In genomic region chr2:32821041-32821802, GRCm38 (mm10) we compare ENCODE assay signal across 8 mouse cellular contexts. TPM values are rescaled to one million over a fixed set of nuclear protein-coding genes. Genes with fewer than 3 reads are reported as not detected.
DNase-seq lines count a peak whose midpoint lies in the region; ATAC-seq and TF ChIP-seq lines count a peak whose summit lies in the region.
"Had no signal": no experiment of that assay in that cellular context is flagged by ENCODE, and none has a peak within 500 bp of the region (broad histone marks: within the 10 kb centered on the region; RNA-seq: fewer than 3 reads in every experiment).

No protein-coding gene starts in this region.

- no peaks in the 10 kb centered on the region for H3K9me3 ChIP-seq in hindbrain, embryonic 11.5 days (ENCODE audit: control insufficient read depth, low read length)
- no peaks in the 10 kb centered on the region for H3K9me3 ChIP-seq in hindbrain, embryonic 12.5 days (replicated peaks)
- H3K9me3 ChIP-seq in ES-Bruce4 (replicated peaks; ENCODE audit: control insufficient read depth, insufficient read depth, low read length, poor library complexity, severe bottlenecking) = no peaks in the 10 kb centered on the region

- no peaks in the 10 kb centered on the region for H3K27me3 ChIP-seq in hindbrain, embryonic 11.5 days (ENCODE audit: control insufficient read depth, insufficient read depth, low read length)
- H3K27me3 ChIP-seq in hindbrain, embryonic 12.5 days = no peaks in the 10 kb centered on the region
- H3K27me3 ChIP-seq in ES-Bruce4 (ENCODE audit: control insufficient read depth, insufficient read depth, low read length, poor library complexity, severe bottlenecking) = no peaks in the 10 kb centered on the region

- H3K4me2 ChIP-seq in hindbrain, embryonic 11.5 days (replicated peaks; ENCODE audit: low read depth, low read length) = no peak overlapping the region
- H3K4me2 ChIP-seq in hindbrain, embryonic 12.5 days (replicated peaks) = no peak overlapping the region

- H3K4me3 ChIP-seq in hindbrain, embryonic 11.5 days (ENCODE audit: low read depth, low read length) = no peak overlapping the region
- H3K4me3 ChIP-seq in hindbrain, embryonic 12.5 days = no peak overlapping the region
- no peak overlapping the region for H3K4me3 ChIP-seq in ES-Bruce4 (ENCODE audit: low read depth, low read length)

- H3K36me3 ChIP-seq in hindbrain, embryonic 11.5 days (ENCODE audit: control insufficient read depth, insufficient read depth, low read length) = no peaks in the 10 kb centered on the region
- H3K36me3 ChIP-seq in hindbrain, embryonic 12.5 days = peaks cover 23% of the 10 kb centered on the region
- H3K36me3 ChIP-seq in ES-Bruce4 (ENCODE audit: control insufficient read depth, insufficient read depth, low read length, poor library complexity, severe bottlenecking) = no peaks in the 10 kb centered on the region

- H3K9ac ChIP-seq in hindbrain, embryonic 11.5 days (ENCODE audit: low read depth, low read length) = no peak overlapping the region
- no peak overlapping the region for H3K9ac ChIP-seq in hindbrain, embryonic 12.5 days
- H3K9ac ChIP-seq in ES-Bruce4 (ENCODE audit: low read depth, poor library complexity, severe bottlenecking) = no peak overlapping the region

- DNase-seq in hindbrain, embryonic 11.5 days (ENCODE audit: low spot score) = peak; percentile 51
- peak; percentile 45 for DNase-seq in adrenal gland, postnatal 25 days
- DNase-seq in kidney, postnatal 10 days = peak; percentile 66
- peak; percentile 32 for DNase-seq in mesoderm, embryonic 11.5 days (ENCODE audit: low read depth, low spot score)
- no peak for DNase-seq in yolk sac, embryonic 10.5 days (ENCODE audit: low spot score)

- TF ChIP-seq EP300 in ES-Bruce4 (IDR thresholded peaks at IDR 0.05; ENCODE audit: insufficient read depth, low read depth, low read length) = no peak

- ATAC-seq in hindbrain, embryonic 11.5 days (ENCODE audit: low FRiP score) = no peak
- no peak for ATAC-seq in hindbrain, embryonic 12.5 days (ENCODE audit: low FRiP score)

- no peak overlapping the region for H3K27ac ChIP-seq in hindbrain, embryonic 11.5 days (ENCODE audit: low read depth, low read length)
- no peak overlapping the region for H3K27ac ChIP-seq in hindbrain, embryonic 12.5 days
- no peak overlapping the region for H3K27ac ChIP-seq in ES-Bruce4 (ENCODE audit: insufficient read depth, low read length)

- WGBS in hindbrain, embryonic 11.5 days = 71% methylated on average over 11 of the region's 11 CpGs
- WGBS in hindbrain, embryonic 12.5 days = 68% methylated on average over 11 of the region's 11 CpGs

- no peak for TF ChIP-seq POLR2A in ES-Bruce4 (IDR thresholded peaks at IDR 0.05; ENCODE audit: insufficient read depth, low read length)

- H3K4me1 ChIP-seq in hindbrain, embryonic 11.5 days (replicated peaks; ENCODE audit: control insufficient read depth, insufficient read depth, low read length) = peaks cover 5% of the 10 kb centered on the region
- H3K4me1 ChIP-seq in hindbrain, embryonic 12.5 days = peaks cover 23% of the 10 kb centered on the region
- H3K4me1 ChIP-seq in ES-Bruce4 (ENCODE audit: control insufficient read depth, insufficient read depth, low read length) = no peaks in the 10 kb centered on the region

- peak; percentile 40 for TF ChIP-seq CTCF in ES-Bruce4 (IDR thresholded peaks at IDR 0.05; ENCODE audit: low read depth, low read length)

RNA-seq across cellular contexts. Expression of gene Stxbp1, which starts 25.8 kb away (rescaled TPM):
- polyA plus RNA-seq in hindbrain, embryonic 11.5 days (2014; fragmentation: Nextera tagmentation; extraction: Ambion mirVana) = 62.8 and 64.7 TPM in 2 replicates
- 102 and 105 TPM in 2 replicates for polyA plus RNA-seq in hindbrain, embryonic 12.5 days (2016; fragmentation: Nextera tagmentation; extraction: Ambion mirVana)
- polyA plus RNA-seq in ES-Bruce4 (2011; ENCODE audit: insufficient read depth, insufficient read length, low read depth, missing spikeins) = 21.1 and 22.0 TPM in 2 replicates
- total RNA-seq in adrenal gland, postnatal 25 days (2021) = 15.6 and 22.2 TPM in 2 replicates

RNA-seq across cellular contexts. Expression of gene Cfap157, which starts 37.0 kb away (rescaled TPM):
- polyA plus RNA-seq in hindbrain, embryonic 11.5 days (2014; fragmentation: Nextera tagmentation; extraction: Ambion mirVana) = 0.80 and 0.98 TPM in 2 replicates
- 0.85 and 1.5 TPM in 2 replicates for polyA plus RNA-seq in hindbrain, embryonic 12.5 days (2016; fragmentation: Nextera tagmentation; extraction: Ambion mirVana)
- not detected in 2 replicates for polyA plus RNA-seq in ES-Bruce4 (2011; ENCODE audit: insufficient read depth, insufficient read length, low read depth, missing spikeins)
- not detected in 2 replicates for total RNA-seq in adrenal gland, postnatal 25 days (2021)
- polyA plus RNA-seq: neural tube, embryonic 11.5 days had no signal

RNA-seq across cellular contexts. Expression of gene Ptrh1, which starts 45.6 kb away (rescaled TPM):
- polyA plus RNA-seq in hindbrain, embryonic 11.5 days (2014; fragmentation: Nextera tagmentation; extraction: Ambion mirVana) = 4.2 and 4.3 TPM in 2 replicates
- polyA plus RNA-seq in hindbrain, embryonic 12.5 days (2016; fragmentation: Nextera tagmentation; extraction: Ambion mirVana) = 4.6 and 5.6 TPM in 2 replicates
- polyA plus RNA-seq in ES-Bruce4 (2011; ENCODE audit: insufficient read depth, insufficient read length, low read depth, missing spikeins) = 9.9 and 11.6 TPM in 2 replicates
- 5.7 and 5.9 TPM in 2 replicates for total RNA-seq in adrenal gland, postnatal 25 days (2021)

RNA-seq across cellular contexts. Expression of gene Ttc16, which starts 45.8 kb away (rescaled TPM):
- 0.22 and 0.34 TPM in 2 replicates for polyA plus RNA-seq in hindbrain, embryonic 11.5 days (2014; fragmentation: Nextera tagmentation; extraction: Ambion mirVana)
- polyA plus RNA-seq in hindbrain, embryonic 12.5 days (2016; fragmentation: Nextera tagmentation; extraction: Ambion mirVana) = 0.63 and 1.1 TPM in 2 replicates
- polyA plus RNA-seq in ES-Bruce4 (2011; ENCODE audit: insufficient read depth, insufficient read length, low read depth, missing spikeins) = 2.2 TPM in 2 replicates
- 0.15 and 0.24 TPM in 2 replicates for total RNA-seq in adrenal gland, postnatal 25 days (2021)

RNA-seq across cellular contexts. Expression of gene Fam129b, which starts 54.7 kb away (rescaled TPM):
- polyA plus RNA-seq in hindbrain, embryonic 11.5 days (2014; fragmentation: Nextera tagmentation; extraction: Ambion mirVana) = 11.6 and 13.1 TPM in 2 replicates
- polyA plus RNA-seq in hindbrain, embryonic 12.5 days (2016; fragmentation: Nextera tagmentation; extraction: Ambion mirVana) = 42.2 and 43.8 TPM in 2 replicates
- 65.5 and 71.6 TPM in 2 replicates for polyA plus RNA-seq in ES-Bruce4 (2011; ENCODE audit: insufficient read depth, insufficient read length, low read depth, missing spikeins)
- 14.0 and 15.2 TPM in 2 replicates for total RNA-seq in adrenal gland, postnatal 25 days (2021)
